Comparison of ENCODE assay signal across 8 mouse cellular contexts in the genomic region with DNA sequence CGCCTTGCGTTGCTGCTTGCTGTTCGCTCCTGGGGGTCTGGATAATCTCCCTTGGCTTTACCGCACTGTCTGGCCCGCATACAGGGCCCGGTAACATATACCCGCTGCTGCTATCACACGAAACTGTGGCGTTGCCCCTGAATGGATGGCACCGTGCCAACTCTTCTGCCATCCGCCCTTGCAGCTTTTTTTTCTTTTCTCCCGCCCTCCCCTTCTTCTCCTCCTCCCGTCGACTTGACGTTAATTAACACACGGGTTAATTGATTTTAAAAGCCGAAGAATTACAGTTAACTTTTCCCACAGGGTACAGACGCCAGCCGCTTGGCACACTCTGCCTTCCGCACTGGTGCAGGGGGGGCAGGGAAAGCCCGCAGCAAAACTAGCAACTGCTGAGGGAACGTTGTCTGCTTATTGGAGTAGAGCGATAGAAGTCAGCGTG.
A peak's percentile ranks its signal among the peaks of the same experiment; 100 is the strongest.
DNase-seq lines count a peak whose midpoint lies in the region; ATAC-seq lines count a peak whose summit lies in the region.

No protein-coding gene starts in this region.

- peak; percentile 27 to 58 for DNase-seq in frontal cortex, postnatal 10 days (ENCODE audit: low spot score in 2 of 2)
- DNase-seq in retina, postnatal 1 day = peak; percentile 93
- no peak for DNase-seq in retina, embryonic 14.5 days (ENCODE audit: low spot score)
- peak; percentile 84 for DNase-seq in left cerebral cortex, postnatal 4 days
- DNase-seq in embryo, embryonic 10.5 days (ENCODE audit: low spot score) = no peak
- no peak for DNase-seq in spleen, adult 18-20 months

- no peak for ATAC-seq in frontal cortex, adult (ENCODE audit: low TSS enrichment)
- ATAC-seq in megakaryocyte, adult 5-6 weeks (ENCODE audit: poor library complexity, severe bottlenecking) = no peak

- intact Hi-C loops in left cerebral cortex, postnatal 4 days (cut with DNase I) = loop anchor here (2.0 kb wide), 1 partner anchor 165 kb away; no protein-coding TSS in a partner anchor

Comparison
In these comparisons a context has a peak if more than half of its experiments do, and no peak if none do; other contexts are left out.
1. DNase-seq: peak in frontal cortex, postnatal 10 days (2 of 2), retina, postnatal 1 day (single experiment) and left cerebral cortex, postnatal 4 days (single experiment); none in retina, embryonic 14.5 days (single experiment), embryo, embryonic 10.5 days (single experiment) and spleen, adult 18-20 months (0 of 2).